Mouse (Mus musculus): ENCODE results near the gene Gtf2h1. TPM values are rescaled to one million over a fixed set of nuclear protein-coding genes. Genes with fewer than 3 reads are reported as not detected.

Gtf2h1 gene
- polyA plus RNA-seq, 2 experiments = 34.2 to 53.1 TPM

- Histone ChIP-seq H3K27me3 (ENCODE audit: control insufficient read depth, insufficient read depth, low read length) (no peaks in the 10 kb centered on the region), H3K4me1 (ENCODE audit: control insufficient read depth, insufficient read depth, low read length) (peaks cover 25% of the 10 kb centered on the region), H3K9me3 (ENCODE audit: control insufficient read depth, low read length) (no peaks in the 10 kb centered on the region), H3K36me3 (ENCODE audit: control insufficient read depth, insufficient read depth, low read length) (peaks cover 12% of the 10 kb centered on the region), H3K4me3 (replicated peaks; ENCODE audit: low read length) (no peak overlapping the region), H3K9ac (ENCODE audit: low read depth, low read length, severe bottlenecking) (no peak overlapping the region), H3K4me2 (replicated peaks; ENCODE audit: low read depth, low read length, severe bottlenecking) (no peak overlapping the region), H3K27ac (replicated peaks; ENCODE audit: low read depth, low read length) (no peak overlapping the region)
- no peak for DNase-seq (ENCODE audit: low spot score)
- TF ChIP-seq POLR2A (IDR thresholded peaks at IDR 0.05; ENCODE audit: borderline replicate concordance, extremely low read depth, insufficient read depth, insufficient read length) = no peak
- WGBS = 93% methylated on average over 4 of the region's 4 CpGs
- ATAC-seq (ENCODE audit: low FRiP score, low read depth) = no peak
These were observed 47.7 kb downstream of the Gtf2h1 start for GRCm38 (mm10) chr7:46843576-46843975.

GRCm38 (mm10) chr7:46845211-46845977 lies 49.5 kb downstream of the Gtf2h1 start:
- H3K4me3 ChIP-seq (replicated peaks; ENCODE audit: low read length) = peak overlapping the region; percentile 96
- ATAC-seq (ENCODE audit: low FRiP score, low read depth) (peak; percentile 96), DNase-seq (ENCODE audit: low spot score) (peak; percentile 93)
- H3K27me3 ChIP-seq (ENCODE audit: control insufficient read depth, insufficient read depth, low read length) = no peaks in the 10 kb centered on the region
- under 1% methylated on average over 50 of the region's 51 CpGs for WGBS
- peak overlapping the region; percentile 95 for H3K27ac ChIP-seq (replicated peaks; ENCODE audit: low read depth, low read length)
- H3K4me2 ChIP-seq (replicated peaks; ENCODE audit: low read depth, low read length, severe bottlenecking) = peak overlapping the region; percentile 82
- peak; percentile 97 for TF ChIP-seq POLR2A (IDR thresholded peaks at IDR 0.05; ENCODE audit: borderline replicate concordance, extremely low read depth, insufficient read depth, insufficient read length)
- peaks cover 11% of the 10 kb centered on the region for H3K4me1 ChIP-seq (ENCODE audit: control insufficient read depth, insufficient read depth, low read length)
- H3K9ac ChIP-seq (ENCODE audit: low read depth, low read length, severe bottlenecking) = peak overlapping the region; percentile 96
- H3K9me3 ChIP-seq (ENCODE audit: control insufficient read depth, low read length) = no peaks in the 10 kb centered on the region
- H3K36me3 ChIP-seq (ENCODE audit: control insufficient read depth, insufficient read depth, low read length) = peaks cover 30% of the 10 kb centered on the region

GRCm38 (mm10) chr7:46845978-46846485 lies 50.1 kb downstream of the Gtf2h1 start:
- Histone ChIP-seq H3K9me3 (ENCODE audit: control insufficient read depth, low read length) (no peaks in the 10 kb centered on the region), H3K27me3 (ENCODE audit: control insufficient read depth, insufficient read depth, low read length) (no peaks in the 10 kb centered on the region), H3K27ac (replicated peaks; ENCODE audit: low read depth, low read length) (peak overlapping the region; percentile 95), H3K4me3 (replicated peaks; ENCODE audit: low read length) (peak overlapping the region; percentile 96), H3K4me2 (replicated peaks; ENCODE audit: low read depth, low read length, severe bottlenecking) (peak overlapping the region; percentile 82), H3K4me1 (ENCODE audit: control insufficient read depth, insufficient read depth, low read length) (peaks cover 11% of the 10 kb centered on the region), H3K36me3 (ENCODE audit: control insufficient read depth, insufficient read depth, low read length) (peaks cover 36% of the 10 kb centered on the region), H3K9ac (ENCODE audit: low read depth, low read length, severe bottlenecking) (peak overlapping the region; percentile 96)
- WGBS = under 1% methylated on average over 36 of the region's 36 CpGs
- no peak for TF ChIP-seq POLR2A (IDR thresholded peaks at IDR 0.05; ENCODE audit: borderline replicate concordance, extremely low read depth, insufficient read depth, insufficient read length)
- DNase-seq (ENCODE audit: low spot score) = peak; percentile 41
- ATAC-seq (ENCODE audit: low FRiP score, low read depth) = peak; percentile 43; the same call in 1 of the 2 replicates

GRCm38 (mm10) chr7:46846486-46847244 lies 50.8 kb downstream of the Gtf2h1 start:
- ATAC-seq (ENCODE audit: low FRiP score, low read depth) (peak; percentile 45; the same call in 1 of the 2 replicates), DNase-seq (ENCODE audit: low spot score) (peak; percentile 78)
- Histone ChIP-seq H3K4me2 (replicated peaks; ENCODE audit: low read depth, low read length, severe bottlenecking) (peak overlapping the region; percentile 82), H3K27me3 (ENCODE audit: control insufficient read depth, insufficient read depth, low read length) (no peaks in the 10 kb centered on the region), H3K9ac (ENCODE audit: low read depth, low read length, severe bottlenecking) (peak overlapping the region; percentile 96), H3K27ac (replicated peaks; ENCODE audit: low read depth, low read length) (peak overlapping the region; percentile 95), H3K9me3 (ENCODE audit: control insufficient read depth, low read length) (no peaks in the 10 kb centered on the region), H3K4me1 (ENCODE audit: control insufficient read depth, insufficient read depth, low read length) (peaks cover 11% of the 10 kb centered on the region), H3K36me3 (ENCODE audit: control insufficient read depth, insufficient read depth, low read length) (peaks cover 42% of the 10 kb centered on the region), H3K4me3 (replicated peaks; ENCODE audit: low read length) (peak overlapping the region; percentile 96)
- TF ChIP-seq POLR2A (IDR thresholded peaks at IDR 0.05; ENCODE audit: borderline replicate concordance, extremely low read depth, insufficient read depth, insufficient read length) = no peak
- 2% methylated on average over 28 of the region's 28 CpGs for WGBS

- Histone ChIP-seq H3K36me3 (ENCODE audit: control insufficient read depth, insufficient read depth, low read length) (peaks cover 69% of the 10 kb centered on the region), H3K4me1 (ENCODE audit: control insufficient read depth, insufficient read depth, low read length) (peaks cover 11% of the 10 kb centered on the region), H3K4me3 (replicated peaks; ENCODE audit: low read length) (no peak overlapping the region), H3K27ac (replicated peaks; ENCODE audit: low read depth, low read length) (no peak overlapping the region), H3K27me3 (ENCODE audit: control insufficient read depth, insufficient read depth, low read length) (no peaks in the 10 kb centered on the region), H3K4me2 (replicated peaks; ENCODE audit: low read depth, low read length, severe bottlenecking) (no peak overlapping the region), H3K9me3 (ENCODE audit: control insufficient read depth, low read length) (no peaks in the 10 kb centered on the region), H3K9ac (ENCODE audit: low read depth, low read length, severe bottlenecking) (no peak overlapping the region)
- no peak for TF ChIP-seq POLR2A (IDR thresholded peaks at IDR 0.05; ENCODE audit: borderline replicate concordance, extremely low read depth, insufficient read depth, insufficient read length)
- ATAC-seq (ENCODE audit: low FRiP score, low read depth) = no peak
- DNase-seq (ENCODE audit: low spot score) = no peak
- WGBS = 79% methylated on average over 5 of the region's 5 CpGs
These were observed 53.4 kb downstream of the Gtf2h1 start for GRCm38 (mm10) chr7:46849287-46849686.
